Mouse (Mus musculus) layer of hippocampus, postnatal 10 days (tissue): Measurements from ENCODE around the gene Trim17. TPM values are rescaled to one million over a fixed set of nuclear protein-coding genes. Genes with fewer than 3 reads are reported as not detected.

ENCODE experiments used
- DNase-seq, 2 experiments: peaks; one replicate each; pipeline ENCODE4 v3.0.0; 2021; ENCODE audit warnings: low spot score in 2 of 2
- total RNA-seq, 2 experiments: library from RNA; stranded (reverse); gene quantifications; 2 replicates each; pipeline ENCODE4 v1.2.3; 2021

Trim17 gene
- total RNA-seq, 2 experiments from 2014 or later, result 2.9 to 3.7 TPM

DNA sequence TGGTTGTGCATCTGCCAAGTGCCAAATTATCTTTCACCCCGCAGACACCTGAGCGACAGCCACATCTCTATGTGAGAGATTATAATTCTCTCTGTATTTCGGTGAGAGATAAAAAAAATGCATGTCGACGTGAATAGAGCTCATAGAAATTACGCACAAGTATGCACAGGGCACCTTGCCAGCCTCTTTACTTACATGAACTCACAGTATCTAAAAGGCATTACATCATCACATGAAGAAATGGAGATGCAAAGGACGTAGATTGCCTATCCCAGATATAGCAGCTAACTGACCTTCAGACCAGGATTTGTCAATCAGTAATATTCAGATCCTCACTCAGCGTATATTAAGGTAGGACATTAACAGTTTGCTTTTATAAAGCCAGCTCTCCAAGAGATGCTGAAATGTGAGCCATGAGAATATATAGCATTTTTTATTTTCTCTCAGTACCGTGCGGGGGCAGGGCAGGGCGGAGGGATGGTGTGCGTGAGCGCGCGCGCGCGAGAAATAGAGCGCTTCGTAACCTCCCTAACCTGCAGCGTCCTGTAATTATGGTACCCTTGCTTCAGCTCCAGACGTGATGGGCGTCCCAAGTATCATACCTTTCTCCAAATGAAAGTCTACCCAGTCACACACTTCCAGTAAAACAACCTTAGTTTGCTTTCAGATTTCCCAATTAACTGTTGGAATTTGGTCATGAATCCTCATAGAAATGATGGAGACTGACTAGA is 6.5 kb upstream of the Trim17 start:
- DNase-seq, result peak; percentile 48 to 64

DNA sequence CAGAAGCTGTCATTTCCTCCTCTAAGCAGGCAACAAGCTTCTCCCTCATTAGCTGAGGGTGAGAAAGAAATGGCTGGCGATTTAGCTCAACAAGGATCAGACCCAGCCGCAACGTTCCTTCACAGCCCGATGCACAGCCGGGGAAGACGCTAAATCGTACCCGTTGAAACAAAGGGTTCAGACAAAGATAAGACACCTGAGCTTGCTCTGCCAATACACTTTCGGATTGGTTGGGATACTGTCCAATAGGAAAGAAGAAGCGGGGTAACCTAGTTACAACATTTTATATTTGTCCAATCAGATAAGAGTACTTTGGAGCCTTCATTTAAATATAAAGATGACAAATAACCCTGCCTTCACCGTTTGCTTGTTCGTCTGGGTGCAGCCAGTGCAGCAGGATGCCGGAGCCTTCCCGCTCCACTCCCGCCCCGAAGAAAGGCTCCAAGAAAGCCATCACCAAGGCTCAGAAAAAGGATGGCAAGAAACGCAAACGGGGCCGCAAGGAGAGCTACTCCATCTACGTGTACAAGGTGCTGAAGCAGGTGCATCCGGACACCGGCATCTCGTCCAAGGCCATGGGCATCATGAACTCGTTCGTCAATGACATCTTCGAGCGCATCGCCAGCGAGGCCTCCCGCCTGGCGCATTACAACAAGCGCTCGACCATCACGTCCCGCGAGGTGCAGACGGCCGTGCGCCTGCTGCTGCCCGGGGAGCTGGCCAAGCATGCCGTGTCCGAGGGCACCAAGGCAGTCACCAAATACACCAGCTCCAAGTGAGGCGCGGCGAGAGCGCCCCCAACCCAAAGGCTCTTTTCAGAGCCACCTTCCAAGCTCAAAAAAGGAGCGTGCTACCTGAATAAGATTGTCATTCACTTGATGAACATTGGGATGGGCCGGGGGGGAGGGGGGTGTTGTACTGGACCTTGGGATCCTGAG is 5.7 kb upstream of the Trim17 start, which contains the start of gene Hist3h2ba:
Gene Hist3h2ba (plus strand): TSS at position 379 of the 938 bp plus-strand sequence.
- DNase-seq, result peak; percentile 72 to 78

DNA sequence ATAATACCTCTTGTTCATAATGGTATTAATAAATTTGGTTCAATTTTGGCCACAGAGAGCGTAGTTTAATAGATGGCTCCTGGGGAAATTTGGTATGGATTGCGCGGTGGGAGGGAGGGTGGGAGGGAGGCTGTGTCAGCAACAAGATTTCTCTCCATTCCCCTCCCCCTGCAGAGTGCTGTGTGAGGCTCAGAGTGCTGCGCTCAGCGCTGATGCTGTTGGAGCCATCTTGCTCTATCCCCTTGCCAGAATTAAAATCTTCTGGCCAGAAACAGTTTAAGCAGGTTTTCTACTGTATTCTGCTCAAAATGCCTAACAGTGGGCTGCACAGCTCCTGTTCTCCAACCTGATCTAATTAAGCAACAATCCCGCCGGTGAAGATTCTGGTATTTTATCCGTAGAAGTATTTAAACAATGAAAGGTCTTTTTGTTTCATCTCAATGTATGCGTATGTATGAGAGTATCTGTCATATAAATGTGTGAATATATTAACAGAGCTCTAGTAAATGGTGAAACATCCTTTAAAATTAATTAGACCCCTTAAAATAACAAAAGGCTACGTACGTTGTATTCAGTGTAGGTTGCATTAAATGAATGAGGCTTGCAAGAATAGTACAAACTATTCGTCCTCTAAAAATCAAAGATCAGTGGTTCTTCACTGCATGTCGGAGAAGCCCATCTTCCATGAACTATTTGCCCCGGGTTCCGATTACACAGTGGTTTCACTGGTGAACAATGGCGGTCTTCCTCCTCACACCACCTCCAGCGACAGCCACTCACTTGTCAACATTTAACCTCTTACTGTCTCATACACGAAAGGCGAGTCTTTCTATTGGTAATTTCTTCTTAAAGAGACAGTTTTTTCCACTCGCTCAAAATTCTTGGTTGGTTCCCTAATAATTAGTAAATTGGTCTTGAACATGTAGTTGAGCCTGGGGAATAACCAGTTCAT is 4.7 kb upstream of the Trim17 start:
- DNase-seq, result peak; percentile 46 to 64

DNA sequence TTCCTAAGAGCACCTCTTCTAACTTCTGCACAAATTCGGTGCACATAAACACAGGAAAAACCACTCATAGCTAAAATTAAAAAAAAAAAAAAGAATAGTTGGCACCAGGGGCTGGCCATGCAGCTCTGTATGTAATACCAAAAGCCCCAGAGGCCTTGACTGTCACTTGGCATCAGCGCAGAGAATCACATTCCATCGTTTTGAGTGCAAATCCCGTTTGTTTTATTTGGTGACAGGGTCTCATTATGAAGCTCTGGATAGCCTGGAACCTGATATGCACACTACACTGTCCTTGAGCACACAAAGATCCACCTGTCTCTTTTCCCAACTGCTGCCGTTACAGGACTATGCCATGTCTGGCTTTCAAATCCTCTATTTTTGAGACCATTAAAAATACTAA is 3.3 kb upstream of the Trim17 start:
- no peak for DNase-seq

DNA sequence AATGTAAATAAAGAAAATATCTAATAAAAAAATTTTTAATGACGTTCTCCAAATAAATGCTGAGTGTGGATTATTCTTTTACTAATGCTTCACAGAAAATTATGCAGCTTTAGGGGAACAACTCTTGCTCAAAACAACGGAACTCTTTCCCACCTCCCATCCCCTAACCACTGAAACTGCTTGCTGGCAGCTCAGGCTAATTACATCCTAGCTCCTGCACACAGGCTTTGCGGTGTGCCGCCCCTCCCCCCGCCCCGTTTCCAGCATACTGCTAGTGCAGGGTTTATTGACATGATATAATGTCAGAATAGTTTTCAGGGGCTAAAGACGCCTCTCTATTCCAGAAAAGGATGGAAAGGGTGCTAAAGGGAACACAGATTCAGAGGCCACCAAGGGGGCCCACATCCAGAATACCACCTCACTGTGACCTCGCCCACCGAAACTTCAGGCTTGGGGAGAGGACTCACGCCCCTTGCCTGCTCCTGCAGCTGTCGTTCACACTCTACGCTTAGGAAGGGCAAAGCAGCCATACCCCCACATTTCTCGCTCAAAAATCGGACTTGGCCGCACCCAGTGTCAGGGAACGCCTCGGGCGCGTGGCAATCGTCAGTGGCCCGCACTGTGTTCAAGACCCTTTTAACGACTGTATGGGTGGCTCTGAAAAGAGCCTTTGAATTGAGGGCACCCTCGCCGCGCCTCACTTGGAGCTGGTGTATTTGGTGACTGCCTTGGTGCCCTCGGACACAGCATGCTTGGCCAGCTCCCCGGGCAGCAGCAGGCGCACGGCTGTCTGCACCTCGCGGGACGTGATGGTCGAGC is 925 bp upstream of the Trim17 start:
- peak; percentile 42 to 49 for DNase-seq

DNA sequence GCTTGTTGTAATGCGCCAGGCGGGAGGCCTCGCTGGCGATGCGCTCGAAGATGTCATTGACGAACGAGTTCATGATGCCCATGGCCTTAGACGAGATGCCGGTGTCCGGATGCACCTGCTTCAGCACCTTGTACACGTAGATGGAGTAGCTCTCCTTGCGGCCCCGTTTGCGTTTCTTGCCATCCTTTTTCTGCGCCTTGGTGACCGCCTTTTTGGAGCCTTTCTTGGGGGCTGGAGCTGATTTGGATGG is 390 bp upstream of the Trim17 start:
- peak in 1 of 2 experiments; percentile 81 for DNase-seq

DNA sequence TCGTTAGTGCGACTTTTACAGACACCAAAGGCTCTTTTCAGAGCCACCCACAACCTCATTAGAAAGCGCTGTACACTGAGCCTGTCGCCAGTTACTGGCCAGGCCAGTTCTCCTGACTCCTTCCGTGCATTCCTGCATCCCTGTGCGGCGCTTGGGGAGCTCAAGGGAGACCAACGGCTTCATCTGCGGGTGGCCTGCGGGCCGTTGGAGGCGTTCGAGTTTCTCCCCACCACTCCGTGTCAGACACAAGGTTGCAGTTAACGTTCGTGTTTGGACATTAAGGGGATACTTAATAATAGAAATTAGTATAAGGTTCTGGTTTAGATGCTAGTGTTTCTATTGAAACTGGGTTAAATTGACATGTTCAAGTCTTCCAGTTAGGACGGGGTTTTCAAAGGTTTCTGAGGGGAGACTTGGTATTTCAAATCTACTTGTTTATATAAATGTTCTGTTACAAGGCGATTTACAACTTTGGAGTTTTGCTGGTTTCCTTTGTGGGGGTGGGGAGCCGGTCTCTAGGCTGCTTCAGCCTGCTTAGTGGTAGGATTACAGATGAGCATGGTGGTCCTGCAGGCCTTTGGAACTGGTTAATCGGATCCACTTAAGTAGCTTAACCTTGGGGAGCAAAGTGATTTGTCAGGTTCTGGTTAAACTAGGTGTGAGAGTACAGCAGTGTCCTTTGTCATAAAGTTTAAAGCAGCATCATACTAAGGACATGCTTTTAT is 820 bp downstream of the Trim17 start:
- no peak for DNase-seq

DNA sequence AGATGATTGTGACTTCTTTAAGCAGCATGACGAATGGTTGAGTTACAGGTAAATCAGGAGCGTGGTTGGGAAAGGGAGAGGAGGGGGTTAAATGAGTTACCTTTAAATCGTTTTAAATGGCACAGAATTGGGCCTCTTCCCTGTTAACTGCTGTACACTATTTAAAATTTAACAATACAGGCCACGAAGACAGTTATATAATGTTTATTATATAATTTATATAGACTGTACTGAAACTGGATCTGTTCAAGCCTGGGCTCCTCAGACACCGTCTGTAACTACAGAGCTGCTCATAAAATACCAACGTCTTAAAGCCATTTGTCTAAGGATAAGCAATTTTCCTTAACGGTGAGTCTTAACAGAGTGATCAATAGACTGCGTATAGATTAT is 1.4 kb downstream of the Trim17 start:
- no peak for DNase-seq

DNA sequence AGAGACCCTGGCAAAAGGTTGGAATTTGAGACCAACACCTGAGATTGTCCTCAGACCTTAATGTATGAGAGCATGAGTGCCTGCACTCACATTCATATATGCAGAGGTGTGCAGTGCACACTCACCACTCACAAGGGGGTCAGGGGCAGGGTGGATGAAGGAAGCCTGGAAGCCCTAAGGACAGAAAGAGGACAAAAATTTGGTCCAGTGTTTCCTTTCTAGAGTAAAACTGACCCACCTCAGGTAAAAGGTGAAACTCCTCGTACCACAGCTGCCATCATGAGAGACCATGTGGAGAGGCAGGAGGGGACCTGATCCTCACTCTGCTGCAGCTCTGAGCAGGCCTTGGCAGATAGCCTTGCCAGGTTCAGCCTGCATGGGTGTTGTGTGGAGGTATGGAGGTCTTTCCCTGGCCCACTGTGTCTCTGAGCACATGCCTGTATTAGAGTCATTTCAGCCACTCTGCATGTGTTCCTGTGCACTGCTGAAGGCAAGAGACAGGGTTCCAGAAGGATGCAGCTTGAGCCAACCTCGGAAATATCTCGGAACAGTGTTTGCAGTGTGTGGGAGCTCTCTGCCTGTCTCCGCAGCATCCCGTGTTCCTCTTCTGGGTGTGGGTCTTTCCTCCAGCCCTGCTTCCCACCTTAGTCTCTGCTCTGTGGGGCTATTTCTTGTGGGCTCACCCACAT is 2.9 kb downstream of the Trim17 start:
- DNase-seq, result no peak

DNA sequence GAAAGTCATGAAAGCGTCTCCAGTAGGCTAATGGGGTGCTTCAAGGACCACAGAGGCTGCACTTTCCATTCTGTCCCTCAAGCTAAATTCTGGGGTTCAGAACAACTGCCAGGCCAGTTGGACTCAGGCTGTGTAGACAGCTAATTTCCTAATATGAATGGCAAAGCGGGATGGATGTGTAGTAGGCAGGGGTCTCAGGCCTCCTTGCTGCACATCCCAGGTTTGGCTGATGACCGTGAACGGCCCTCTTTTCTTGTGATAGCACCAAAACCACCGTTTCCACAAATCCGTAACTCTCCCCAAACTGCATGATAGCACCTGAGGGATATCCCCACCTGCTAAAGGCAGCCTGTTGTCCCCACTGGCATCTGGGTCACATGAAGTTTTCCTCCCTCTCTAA is 4.1 kb downstream of the Trim17 start:
- DNase-seq, result no peak

DNA sequence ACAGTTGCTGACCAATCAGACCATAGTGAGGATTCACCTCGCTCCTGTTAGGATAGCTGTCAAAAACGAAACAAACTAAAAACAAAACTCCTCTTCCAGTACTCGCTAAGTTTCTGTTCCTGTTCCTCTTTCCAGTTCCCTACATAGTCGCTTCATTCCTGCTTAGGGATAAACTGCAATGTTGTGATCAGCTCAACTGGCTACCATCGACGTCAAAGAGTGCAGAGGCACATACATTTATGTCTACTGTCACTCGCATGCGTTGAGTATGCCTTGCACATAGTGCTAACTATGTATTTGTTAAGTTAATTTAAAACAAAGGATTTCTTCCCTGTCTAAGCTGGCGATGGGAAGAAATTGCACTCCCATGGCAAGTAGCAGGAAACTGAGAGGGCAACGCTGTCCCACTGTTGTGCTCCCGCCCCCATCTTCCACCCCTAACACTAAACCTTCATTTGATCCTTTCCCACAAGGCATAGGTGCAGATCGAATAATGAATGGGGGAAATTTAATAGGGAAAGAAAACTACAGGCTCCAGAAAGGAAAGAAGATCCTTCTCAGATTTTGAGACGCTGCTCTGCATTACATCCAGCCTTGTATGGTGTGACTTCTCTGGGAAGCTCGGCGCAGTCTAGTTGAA is 4.8 kb downstream of the Trim17 start:
- DNase-seq, result no peak

DNA sequence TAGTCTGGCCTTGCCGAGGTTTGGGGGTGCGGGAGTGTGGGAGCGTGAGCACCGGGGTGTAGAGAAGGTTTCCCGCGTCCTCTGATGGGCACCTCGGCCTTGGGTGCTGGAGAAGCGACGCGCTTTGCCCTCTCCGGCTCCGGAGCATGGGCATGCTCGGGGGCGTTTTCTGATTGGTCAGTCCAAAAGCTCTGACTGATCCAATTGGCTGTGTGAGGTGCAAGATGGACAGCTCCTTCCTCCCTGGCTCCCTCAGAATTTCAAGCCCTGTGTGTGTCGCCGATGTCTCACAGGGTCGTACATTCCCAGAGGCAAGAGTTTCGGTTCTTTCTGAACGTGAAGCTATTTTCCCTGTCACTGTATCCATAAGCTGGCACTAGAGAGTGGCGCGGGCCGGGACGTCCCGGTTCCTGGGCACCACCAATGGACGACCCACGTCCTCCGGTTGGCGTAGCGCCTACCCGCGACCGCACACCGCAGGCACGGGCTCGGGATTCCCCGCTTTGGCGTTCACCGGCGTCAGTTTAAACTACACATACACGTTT is 5.5 kb downstream of the Trim17 start:
- peak; percentile 74 to 78 for DNase-seq

DNA sequence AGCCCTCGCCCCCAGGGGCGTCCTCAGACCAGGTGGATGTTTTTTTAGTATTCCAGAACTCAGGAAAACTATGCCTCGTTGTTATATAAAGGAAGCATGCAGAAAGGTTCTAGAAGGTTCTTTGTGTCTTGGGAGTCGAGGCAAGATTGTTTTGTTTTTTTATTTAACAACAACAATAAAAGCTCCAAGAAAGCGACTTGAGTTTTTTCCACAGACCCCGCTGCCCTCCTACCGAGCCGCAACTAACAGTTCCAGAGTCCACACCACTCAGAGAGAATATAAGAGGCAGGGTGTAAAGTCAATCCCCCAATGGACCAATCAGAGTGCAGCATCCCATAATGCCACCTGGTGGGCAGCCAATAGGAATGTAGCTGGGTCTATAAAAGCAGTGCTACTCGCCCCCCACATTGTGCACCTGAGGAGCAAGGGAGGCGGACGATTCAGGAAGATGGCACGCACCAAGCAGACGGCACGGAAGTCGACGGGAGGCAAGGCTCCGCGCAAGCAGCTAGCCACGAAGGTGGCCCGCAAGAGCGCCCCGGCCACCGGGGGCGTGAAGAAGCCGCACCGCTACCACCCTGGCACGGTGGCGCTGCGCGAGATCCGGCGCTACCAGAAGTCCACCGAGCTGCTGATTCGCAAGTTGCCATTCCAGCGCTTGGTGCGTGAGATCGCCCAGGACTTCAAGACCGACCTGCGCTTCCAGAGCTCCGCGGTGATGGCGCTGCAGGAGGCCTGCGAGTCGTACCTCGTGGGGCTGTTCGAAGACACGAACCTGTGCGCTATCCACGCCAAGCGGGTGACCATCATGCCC is 7.1 kb downstream of the Trim17 start:
- DNase-seq, result peak in 1 of 2 experiments; percentile 36

DNA sequence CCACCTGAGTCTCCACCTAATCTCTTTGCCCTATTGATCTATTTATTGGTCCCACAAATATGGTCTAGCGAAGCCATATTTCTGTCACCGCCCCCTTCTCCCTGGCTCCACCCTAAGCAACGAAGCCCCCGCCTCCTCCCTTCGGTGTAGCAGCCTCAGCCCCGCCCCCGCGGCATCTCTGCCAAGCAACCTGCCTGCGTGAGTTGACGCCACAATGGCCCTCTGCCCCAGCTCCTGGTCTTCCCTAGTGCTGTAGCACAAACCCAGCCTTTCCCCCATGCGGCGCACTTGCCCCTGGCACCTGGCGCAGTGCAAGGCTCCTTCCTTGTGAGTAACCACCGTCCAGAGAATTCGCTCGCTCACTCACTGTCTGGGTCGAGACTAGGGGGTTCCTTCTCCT is 9.1 kb downstream of the Trim17 start:
- peak in 1 of 2 experiments; percentile 48 for DNase-seq

DNA sequence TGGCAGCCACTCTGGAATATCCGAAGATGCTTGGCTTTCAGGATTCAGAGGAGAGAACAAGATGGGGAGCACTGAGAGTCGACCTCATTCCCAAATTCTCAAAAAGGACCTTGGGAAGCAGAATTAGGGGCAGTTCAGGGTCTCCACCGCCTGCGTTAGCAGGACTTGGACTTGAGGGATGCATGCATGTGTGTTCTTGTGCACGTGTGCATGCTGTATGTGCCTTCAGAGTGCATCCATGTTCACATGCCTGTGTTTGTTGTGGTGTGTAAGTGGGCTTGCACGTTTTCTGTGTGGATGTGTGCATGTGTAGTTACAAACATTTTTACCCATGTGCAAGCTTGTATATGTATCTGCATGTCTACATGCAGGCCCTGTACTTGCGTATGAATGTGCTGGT is 9.7 kb downstream of the Trim17 start:
- no peak for DNase-seq

DNA sequence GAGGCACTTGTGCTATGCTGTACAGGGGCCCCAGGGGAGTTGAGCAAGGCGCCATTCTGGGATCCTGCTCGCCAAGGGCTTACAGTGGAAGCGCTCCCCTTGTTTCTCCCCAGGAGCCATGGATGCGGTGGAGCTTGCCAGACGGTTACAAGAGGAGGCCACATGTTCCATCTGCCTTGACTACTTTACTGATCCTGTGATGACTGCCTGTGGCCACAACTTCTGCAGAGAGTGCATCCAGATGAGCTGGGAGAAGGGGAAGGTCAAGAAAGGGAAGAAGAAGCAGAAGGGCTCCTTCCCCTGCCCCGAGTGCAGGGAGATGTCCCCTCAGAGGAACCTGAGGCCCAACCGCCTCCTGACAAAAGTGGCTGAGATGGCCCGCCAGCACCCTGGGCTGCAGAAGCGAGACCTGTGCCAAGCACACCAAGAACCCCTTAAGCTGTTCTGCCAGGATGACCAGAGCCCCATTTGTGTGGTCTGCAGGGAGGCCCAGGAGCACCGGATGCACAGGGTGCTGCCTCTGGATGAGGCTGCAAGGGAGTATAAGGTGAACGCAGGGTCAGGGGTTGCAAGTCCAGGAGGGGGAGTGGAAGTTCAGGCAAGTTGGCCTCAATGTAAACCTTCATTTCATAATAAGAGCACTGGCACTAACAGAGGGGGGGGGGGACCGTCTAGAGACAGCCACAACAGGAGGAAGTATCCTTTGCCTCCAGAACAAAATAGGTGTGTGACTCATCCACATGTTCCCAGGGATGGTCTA is 10.7 kb downstream of the Trim17 start:
- no peak for DNase-seq

DNA sequence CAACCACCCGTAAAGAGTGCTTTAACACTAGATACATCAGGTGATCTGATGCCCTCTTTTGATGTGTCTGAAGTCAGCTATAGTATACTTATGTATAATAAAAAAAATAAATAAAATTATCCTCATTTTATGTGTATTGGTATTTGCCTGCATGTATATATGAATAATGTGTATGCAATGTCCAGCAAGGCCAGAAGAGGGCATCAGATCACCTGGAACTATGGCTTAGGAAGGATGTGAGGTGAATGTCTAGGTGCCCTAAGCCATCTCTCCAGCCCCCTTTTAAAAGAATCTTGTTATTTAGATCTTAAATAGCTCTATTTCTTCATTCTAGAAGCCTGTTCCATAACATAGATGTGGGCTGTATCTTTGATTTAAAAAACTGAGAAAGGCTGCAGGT is 12.9 kb downstream of the Trim17 start:
- DNase-seq, result no peak
